Mouse (Mus musculus) embryonic facial prominence, embryonic 15.5 days (tissue): Measurements from ENCODE around the gene Cfap20. TPM values are rescaled to one million over a fixed set of nuclear protein-coding genes. Genes with fewer than 3 reads are reported as not detected.
A peak's percentile ranks its signal among the peaks of the same experiment; 100 is the strongest.

Experiments
- ATAC-seq: fragments of 200-750 bp; cut with Nextera tagmentation; 2 replicates; pipeline ENCODE4 v1.8.0; 2017; ENCODE audit warnings: low read depth, moderate TSS enrichment; ENCODE audit not compliant: insufficient number of reproducible peaks, low FRiP score, low TSS enrichment
- H3K27ac ChIP-seq: fragments of 300-500 bp; sonication (generic); replicated peaks from 2 replicates; pipeline ENCODE4 v1.5.1; 2015; ENCODE audit warnings: mild to moderate bottlenecking, inconsistent platforms
- H3K27me3 ChIP-seq: fragments of 300-500 bp; sonication (generic); 2 replicates; pipeline ENCODE4 v1.6.1; 2015; ENCODE audit warnings: inconsistent platforms
- H3K36me3 ChIP-seq: fragments of 300-500 bp; sonication (generic); 2 replicates; pipeline ENCODE4 v1.6.1; 2015; ENCODE audit warnings: mild to moderate bottlenecking, inconsistent platforms
- H3K4me1 ChIP-seq: fragments of 300-500 bp; sonication (generic); 2 replicates; pipeline ENCODE4 v1.6.1; 2015; ENCODE audit warnings: inconsistent platforms
- H3K4me2 ChIP-seq: fragments of 300-500 bp; sonication (generic); replicated peaks from 2 replicates; pipeline ENCODE4 v1.6.1; 2015; ENCODE audit warnings: mild to moderate bottlenecking, inconsistent platforms
- H3K4me3 ChIP-seq: fragments of 300-500 bp; sonication (generic); replicated peaks from 2 replicates; pipeline ENCODE4 v1.5.1; 2015; ENCODE audit warnings: mild to moderate bottlenecking, inconsistent platforms
- H3K9ac ChIP-seq: fragments of 300-500 bp; sonication (generic); 2 replicates; pipeline ENCODE4 v1.6.1; 2015; ENCODE audit warnings: inconsistent platforms
- H3K9me3 ChIP-seq: fragments of 300-500 bp; sonication (generic); replicated peaks from 2 replicates; pipeline ENCODE4 v1.6.1; 2016; ENCODE audit warnings: inconsistent platforms
- WGBS: fragments of 180-500 bp; shearing (Covaris S2); methylation state at CpG from one replicate; pipeline ENCODE4 v1.1.7; 2015; 5-methylcytosine and 5-hydroxymethylcytosine counted together
- polyA plus RNA-seq: library from polyadenylated mRNA; unstranded; fragments of >200 nt; fragmentation: Nextera tagmentation; extraction: Ambion mirVana; gene quantifications from 2 replicates; pipeline ENCODE4 v1.2.1, GENCODE M21; 2015

Gene Cfap20
- polyA plus RNA-seq, 1 experiment from 2014 or later = 155 TPM

GRCm38 (mm10) chr8:95437341-95437992, 2.8 kb upstream of the Cfap20 start:
- Histone ChIP-seq H3K9ac (no peak overlapping the region), H3K27ac (no peak overlapping the region), H3K4me3 (no peak overlapping the region), H3K27me3 (no peaks in the 10 kb centered on the region), H3K36me3 (no peaks in the 10 kb centered on the region), H3K9me3 (no peaks in the 10 kb centered on the region), H3K4me2 (no peak overlapping the region), H3K4me1 (peaks cover 16% of the 10 kb centered on the region)
- 52% methylated on average over 5 of the region's 5 CpGs for whole genome bisulfite sequencing
- no peak for ATAC-seq

- Histone ChIP-seq H3K4me1 (peaks cover 26% of the 10 kb centered on the region), H3K36me3 (no peaks in the 10 kb centered on the region), H3K9ac (no peak overlapping the region), H3K27ac (no peak overlapping the region), H3K9me3 (no peaks in the 10 kb centered on the region), H3K4me2 (no peak overlapping the region), H3K4me3 (no peak overlapping the region), H3K27me3 (no peaks in the 10 kb centered on the region)
- 92% methylated on average over 3 of the region's 3 CpGs for WGBS
- no peak for ATAC-seq
Observed at GRCm38 (mm10) chr8:95435930-95436329, 1.3 kb upstream of the Cfap20 start.

- Histone ChIP-seq H3K9me3 (no peaks in the 10 kb centered on the region), H3K27me3 (no peaks in the 10 kb centered on the region), H3K36me3 (no peaks in the 10 kb centered on the region), H3K4me1 (peaks cover 31% of the 10 kb centered on the region), H3K27ac (no peak overlapping the region), H3K4me2 (no peak overlapping the region; the same call in 1 of the 2 replicates), H3K9ac (no peak overlapping the region), H3K4me3 (no peak overlapping the region; the same call in 1 of the 2 replicates)
- WGBS = 92% methylated on average over 9 of the region's 9 CpGs
- no peak for ATAC-seq
Observed at GRCm38 (mm10) chr8:95435471-95435870, 802 bp upstream of the Cfap20 start.

- WGBS = under 1% methylated on average over 25 of the region's 25 CpGs
- peak overlapping the region; percentile 97 for H3K4me3 ChIP-seq
- peak overlapping the region; percentile 95 for H3K27ac ChIP-seq
- H3K9me3 ChIP-seq = no peaks in the 10 kb centered on the region
- peaks cover 43% of the 10 kb centered on the region for H3K4me1 ChIP-seq
- H3K36me3 ChIP-seq = no peaks in the 10 kb centered on the region
- ATAC-seq = peak; percentile 11
- peak overlapping the region; percentile 78 for H3K4me2 ChIP-seq
- H3K27me3 ChIP-seq = no peaks in the 10 kb centered on the region
- peak overlapping the region; percentile 96 for H3K9ac ChIP-seq
Observed at GRCm38 (mm10) chr8:95434233-95434632, 436 bp downstream of the Cfap20 start.

DNA sequence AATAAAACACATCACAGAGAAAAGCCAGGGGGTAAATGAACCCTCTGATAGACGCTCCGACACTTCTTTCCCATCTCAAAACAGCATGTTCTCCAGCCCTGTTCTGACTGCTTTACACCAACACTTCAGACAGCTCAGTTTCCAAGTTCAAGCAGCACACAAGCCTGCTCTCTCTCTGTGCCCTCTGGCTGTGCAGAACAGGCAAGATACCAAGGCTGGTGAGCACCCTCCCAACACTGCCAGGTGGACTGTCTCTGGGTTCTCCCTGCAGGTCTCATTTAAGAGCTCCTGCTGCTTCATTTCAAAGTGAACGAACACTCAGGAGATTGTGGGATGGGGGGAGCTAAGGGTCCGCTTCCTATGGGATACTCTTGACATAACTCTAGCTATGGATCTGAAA, 1.5 kb downstream of the Cfap20 start:
- Histone ChIP-seq H3K36me3 (no peaks in the 10 kb centered on the region), H3K9me3 (no peaks in the 10 kb centered on the region), H3K4me3 (peak overlapping the region; percentile 97), H3K27me3 (no peaks in the 10 kb centered on the region), H3K9ac (no peak overlapping the region), H3K4me1 (peaks cover 53% of the 10 kb centered on the region), H3K27ac (no peak overlapping the region), H3K4me2 (peak overlapping the region; percentile 78)
- WGBS = 52% methylated on average over 4 of the region's 4 CpGs
- ATAC-seq = no peak

- peaks cover 60% of the 10 kb centered on the region for H3K4me1 ChIP-seq
- no peak for ATAC-seq
Observed at GRCm38 (mm10) chr8:95432471-95432870, 2.2 kb downstream of the Cfap20 start.

GRCm38 (mm10) chr8:95429945-95430344, 4.7 kb downstream of the Cfap20 start:
- 9% methylated on average over 3 of the region's 3 CpGs for WGBS
- Histone ChIP-seq H3K4me2 (peak overlapping the region; percentile 34), H3K4me1 (peaks cover 70% of the 10 kb centered on the region), H3K27ac (peak overlapping the region; percentile 80), H3K27me3 (no peaks in the 10 kb centered on the region), H3K9me3 (no peaks in the 10 kb centered on the region), H3K9ac (no peak overlapping the region), H3K4me3 (peak overlapping the region; percentile 16; the same call in 1 of the 2 replicates), H3K36me3 (no peaks in the 10 kb centered on the region)
- ATAC-seq = peak; percentile 30

More at GRCm38 (mm10) chr8:95432471-95432870, 2.2 kb downstream of the Cfap20 start:
- no peaks in the 10 kb centered on the region for H3K36me3 ChIP-seq
- 73% methylated on average over 3 of the region's 3 CpGs for WGBS
- H3K9me3 ChIP-seq = no peaks in the 10 kb centered on the region
- no peak overlapping the region for H3K9ac ChIP-seq
- H3K27ac ChIP-seq = no peak overlapping the region
- H3K27me3 ChIP-seq = no peaks in the 10 kb centered on the region
- H3K4me3 ChIP-seq = no peak overlapping the region
- no peak overlapping the region for H3K4me2 ChIP-seq

DNA sequence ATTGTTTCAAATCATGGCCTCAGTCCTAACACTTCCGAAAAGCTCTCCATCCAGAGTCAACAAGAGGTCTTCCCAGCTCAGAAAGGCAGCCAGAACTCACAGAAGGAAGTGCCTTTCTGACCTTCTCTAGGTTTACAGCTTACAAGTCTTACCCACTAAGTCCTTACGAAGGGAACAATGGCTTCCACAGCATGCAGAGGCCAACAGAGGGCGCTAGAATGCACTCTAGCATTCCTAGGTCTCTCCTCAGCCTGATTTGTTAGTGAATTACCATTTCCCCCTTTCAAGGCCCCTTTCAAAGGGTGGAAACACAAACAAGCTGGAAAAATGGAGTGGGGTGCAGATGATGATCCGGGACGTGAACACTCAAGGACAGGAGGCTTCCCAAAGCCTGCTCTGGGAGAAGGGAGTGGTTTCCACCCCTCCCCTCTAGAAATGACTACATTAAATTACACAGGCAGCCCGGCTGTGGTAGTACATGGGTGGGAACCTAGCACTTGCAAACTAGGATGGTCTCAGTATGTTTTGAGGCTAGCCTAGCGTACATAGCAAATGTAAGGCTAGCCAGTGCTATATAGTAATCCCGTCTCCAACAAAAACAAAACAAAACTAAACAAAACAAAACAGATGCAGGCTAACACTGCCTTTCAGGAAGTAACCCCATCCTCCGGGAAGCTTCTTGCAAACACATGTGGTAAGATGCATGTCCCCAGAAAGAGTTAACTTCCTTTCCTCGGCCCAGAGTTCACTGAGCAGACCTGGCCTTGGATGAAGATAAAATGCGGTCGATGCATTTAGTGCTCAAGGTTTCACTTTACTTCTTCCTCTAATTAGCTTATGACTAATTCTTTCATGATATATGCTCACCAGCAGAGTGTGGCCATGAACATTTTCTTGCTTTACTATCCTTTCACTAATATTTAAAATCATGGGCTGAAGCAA, 6.8 kb downstream of the Cfap20 start:
- Histone ChIP-seq H3K4me3 (no peak overlapping the region), H3K9me3 (no peaks in the 10 kb centered on the region), H3K27ac (peak overlapping the region; percentile 83), H3K4me1 (peaks cover 58% of the 10 kb centered on the region), H3K4me2 (peak overlapping the region; percentile 22; the same call in 1 of the 2 replicates), H3K36me3 (peaks cover 2% of the 10 kb centered on the region; the same call in 1 of the 2 replicates), H3K27me3 (no peaks in the 10 kb centered on the region), H3K9ac (no peak overlapping the region)
- 24% methylated on average over 12 of the region's 12 CpGs for WGBS
- no peak for ATAC-seq

- H3K4me1 ChIP-seq = peaks cover 47% of the 10 kb centered on the region
- 0 out of 2 replicates have a peak, but pooled peaks have one; percentile 18 for ATAC-seq
- WGBS = 41% methylated on average over 2 of the region's 2 CpGs
Observed at GRCm38 (mm10) chr8:95426781-95427281, 7.8 kb downstream of the Cfap20 start.

GRCm38 (mm10) chr8:95424682-95425081, 10.0 kb downstream of the Cfap20 start:
- no peaks in the 10 kb centered on the region for H3K27me3 ChIP-seq
- WGBS = 80% methylated on average over 7 of the region's 7 CpGs
- no peak overlapping the region for H3K27ac ChIP-seq
- no peak overlapping the region for H3K9ac ChIP-seq
- H3K4me1 ChIP-seq = peaks cover 31% of the 10 kb centered on the region
- no peaks in the 10 kb centered on the region for H3K9me3 ChIP-seq
- H3K36me3 ChIP-seq = peaks cover 32% of the 10 kb centered on the region
- no peak overlapping the region for H3K4me2 ChIP-seq
- no peak for ATAC-seq
- no peak overlapping the region for H3K4me3 ChIP-seq

More at GRCm38 (mm10) chr8:95426781-95427281, 7.8 kb downstream of the Cfap20 start:
- no peak overlapping the region for H3K4me2 ChIP-seq
- peak overlapping the region; percentile 83 for H3K27ac ChIP-seq
- H3K36me3 ChIP-seq = peaks cover 12% of the 10 kb centered on the region
- H3K27me3 ChIP-seq = no peaks in the 10 kb centered on the region
- H3K9me3 ChIP-seq = no peaks in the 10 kb centered on the region
- no peak overlapping the region for H3K4me3 ChIP-seq
- no peak overlapping the region for H3K9ac ChIP-seq

GRCm38 (mm10) chr8:95422193-95422810, 12.4 kb downstream of the Cfap20 start:
- no peaks in the 10 kb centered on the region for H3K9me3 ChIP-seq
- H3K4me2 ChIP-seq = no peak overlapping the region
- no peak for ATAC-seq
- H3K4me3 ChIP-seq = no peak overlapping the region
- H3K4me1 ChIP-seq = peaks cover 8% of the 10 kb centered on the region
- no peak overlapping the region for H3K27ac ChIP-seq
- WGBS = 89% methylated on average over 14 of the region's 14 CpGs
- H3K9ac ChIP-seq = no peak overlapping the region
- peaks cover 40% of the 10 kb centered on the region for H3K36me3 ChIP-seq
- H3K27me3 ChIP-seq = no peaks in the 10 kb centered on the region
